Comparison of ENCODE assay signal across 10 mouse cellular contexts in genomic region chr1:58956229-58956628, GRCm38 (mm10). TPM values are rescaled to one million over a fixed set of nuclear protein-coding genes. Genes with fewer than 3 reads are reported as not detected.
A peak's percentile ranks its signal among the peaks of the same experiment; 100 is the strongest.
DNase-seq lines count a peak whose midpoint lies in the region; ATAC-seq and TF ChIP-seq lines count a peak whose summit lies in the region.
"Had no signal": no experiment of that assay in that cellular context is flagged by ENCODE, and none has a peak within 500 bp of the region (broad histone marks: within the 10 kb centered on the region; RNA-seq: fewer than 3 reads in every experiment).

No protein-coding gene starts in this region.

- DNase-seq in heart, adult 11 months, result peak; percentile 94
- DNase-seq in heart, postnatal 4 days, result no peak
- peak; percentile 58 for DNase-seq in lung, embryonic 14.5 days
- DNase-seq in thymus, adult 2 months, result peak; percentile 74
- DNase-seq in urinary bladder, postnatal 10 days (ENCODE audit: low spot score), result no peak
- no peak for DNase-seq in urinary bladder, postnatal 4 days (ENCODE audit: low spot score in 2 of 2)
- DNase-seq in midbrain, embryonic 10.5 days (ENCODE audit: low spot score), result no peak

- H3K27me3 ChIP-seq in heart, embryonic 16.5 days (ENCODE audit: control insufficient read depth, insufficient read depth, low read length), result no peaks in the 10 kb centered on the region
- H3K27me3 ChIP-seq in lung, embryonic 14.5 days (ENCODE audit: insufficient read depth, low read length), result no peaks in the 10 kb centered on the region
- H3K27me3 ChIP-seq in thymus, adult 2 months (ENCODE audit: control insufficient read depth, insufficient read depth, low read length), result no peaks in the 10 kb centered on the region
- H3K27me3 ChIP-seq in midbrain, embryonic 10.5 days (ENCODE audit: low read depth, poor library complexity, severe bottlenecking), result no peaks in the 10 kb centered on the region
- H3K27me3 ChIP-seq: CH12.LX; neural tube, embryonic 13.5 days had no signal

- 0 out of 2 replicates have a peak, but pooled peaks have one; percentile 21 for ATAC-seq in heart, embryonic 16.5 days (replicated peaks; ENCODE audit: extremely low read depth, insufficient read depth, low FRiP score)
- ATAC-seq in lung, embryonic 14.5 days (ENCODE audit: insufficient read depth), result no peak

- H3K9ac ChIP-seq in heart, embryonic 16.5 days (ENCODE audit: low read length), result no peak overlapping the region
- no peak overlapping the region for H3K9ac ChIP-seq in lung, embryonic 14.5 days
- H3K9ac ChIP-seq: neural tube, embryonic 13.5 days had no signal

- no peaks in the 10 kb centered on the region for H3K36me3 ChIP-seq in heart, embryonic 16.5 days (ENCODE audit: control insufficient read depth, insufficient read depth)
- H3K36me3 ChIP-seq in lung, embryonic 14.5 days (ENCODE audit: insufficient read depth), result 0 out of 2 replicates have a peak, but pooled peaks cover 3% of the 10 kb centered on the region
- no peaks in the 10 kb centered on the region for H3K36me3 ChIP-seq in thymus, adult 2 months (ENCODE audit: control insufficient read depth, insufficient read depth, low read length)
- no peaks in the 10 kb centered on the region for H3K36me3 ChIP-seq in midbrain, embryonic 10.5 days
- H3K36me3 ChIP-seq: neural tube, embryonic 13.5 days had no signal

- H3K4me3 ChIP-seq in heart, embryonic 16.5 days (ENCODE audit: low read length), result no peak overlapping the region
- no peak overlapping the region for H3K4me3 ChIP-seq in lung, embryonic 14.5 days (ENCODE audit: low read depth, low read length)
- H3K4me3 ChIP-seq in thymus, adult 2 months (ENCODE audit: control insufficient read depth, insufficient read depth, low read length), result no peak overlapping the region
- no peak overlapping the region for H3K4me3 ChIP-seq in midbrain, embryonic 10.5 days
- H3K4me3 ChIP-seq: neural tube, embryonic 13.5 days had no signal

- WGBS in heart, embryonic 16.5 days, result 57% methylated on average over 9 of the region's 9 CpGs
- WGBS in lung, embryonic 14.5 days, result 65% methylated on average over 9 of the region's 9 CpGs
- 6% methylated on average over 9 of the region's 9 CpGs for WGBS in thymus, adult 2 months
- WGBS in midbrain, embryonic 10.5 days, result 86% methylated on average over 9 of the region's 9 CpGs

- no peak overlapping the region for H3K4me2 ChIP-seq in heart, embryonic 16.5 days (ENCODE audit: low read depth, low read length)
- H3K4me2 ChIP-seq in lung, embryonic 14.5 days, result no peak overlapping the region
- H3K4me2 ChIP-seq: neural tube, embryonic 13.5 days had no signal

- no peak for TF ChIP-seq POLR2A in thymus, adult 2 months (IDR thresholded peaks at IDR 0.05; ENCODE audit: control insufficient read depth, extremely low read depth, insufficient read depth, low read length, poor library complexity)

- no peak overlapping the region for H3K27ac ChIP-seq in heart, embryonic 16.5 days (ENCODE audit: low read length)
- H3K27ac ChIP-seq in lung, embryonic 14.5 days (ENCODE audit: low read depth), result no peak overlapping the region
- H3K27ac ChIP-seq in thymus, adult 2 months (ENCODE audit: control insufficient read depth, insufficient read depth, low read length), result peak overlapping the region; percentile 6
- no peak overlapping the region for H3K27ac ChIP-seq in midbrain, embryonic 10.5 days (replicated peaks)
- H3K27ac ChIP-seq: neural tube, embryonic 13.5 days had no signal

- H3K4me1 ChIP-seq in heart, embryonic 16.5 days (ENCODE audit: control insufficient read depth, insufficient read depth, low read length), result peaks cover 71% of the 10 kb centered on the region
- peaks cover 6% of the 10 kb centered on the region; the same call in 1 of the 2 replicates for H3K4me1 ChIP-seq in lung, embryonic 14.5 days (ENCODE audit: insufficient read depth)
- peaks cover 18% of the 10 kb centered on the region for H3K4me1 ChIP-seq in thymus, adult 2 months (replicated peaks; ENCODE audit: control insufficient read depth, insufficient read depth, low read length)
- peaks cover 39% of the 10 kb centered on the region for H3K4me1 ChIP-seq in midbrain, embryonic 10.5 days

- no peaks in the 10 kb centered on the region for H3K9me3 ChIP-seq in heart, embryonic 16.5 days (replicated peaks; ENCODE audit: control insufficient read depth, low read length)
- H3K9me3 ChIP-seq in lung, embryonic 14.5 days (ENCODE audit: low read depth, low read length), result no peaks in the 10 kb centered on the region
- H3K9me3 ChIP-seq in midbrain, embryonic 10.5 days (replicated peaks), result no peaks in the 10 kb centered on the region
- H3K9me3 ChIP-seq: neural tube, embryonic 13.5 days had no signal

- no peak for TF ChIP-seq CTCF in lung, embryonic 14.5 days (IDR thresholded peaks at IDR 0.05; ENCODE audit: low read depth)
- TF ChIP-seq CTCF in thymus, adult 2 months (IDR thresholded peaks at IDR 0.05; ENCODE audit: borderline replicate concordance, control insufficient read depth, extremely low read depth, insufficient read depth, low read length, poor library complexity), result no peak

RNA-seq across cellular contexts. Expression of gene Trak2, which starts 17.0 kb away (rescaled TPM):
- total RNA-seq in heart, postnatal 4 days (2021), result 100 to 1,000 TPM; 149 to 154 TPM
- polyA plus RNA-seq in heart, embryonic 16.5 days (2015; fragmentation: Nextera tagmentation; extraction: Ambion mirVana), result 29.5 and 37.2 TPM in 2 replicates
- polyA plus RNA-seq in lung, embryonic 14.5 days (2014; fragmentation: Nextera tagmentation; extraction: Ambion mirVana), result 15.4 and 16.6 TPM in 2 replicates
- 46.6 and 52.0 TPM in 2 replicates for polyA plus RNA-seq in thymus, adult 2 months (2012; rRNA removed)
- polyA plus RNA-seq in midbrain, embryonic 10.5 days (2016; fragmentation: Nextera tagmentation; extraction: Ambion mirVana), result 8.9 and 11.3 TPM in 2 replicates

RNA-seq across cellular contexts. Expression of gene Stradb, which starts 17.1 kb away (rescaled TPM):
- 10 to 100 TPM; 28.4 to 31.7 TPM for total RNA-seq in heart, postnatal 4 days (2021)
- polyA plus RNA-seq in heart, embryonic 16.5 days (2015; fragmentation: Nextera tagmentation; extraction: Ambion mirVana), result 25.9 and 26.1 TPM in 2 replicates
- polyA plus RNA-seq in lung, embryonic 14.5 days (2014; fragmentation: Nextera tagmentation; extraction: Ambion mirVana), result 23.7 and 25.9 TPM in 2 replicates
- polyA plus RNA-seq in thymus, adult 2 months (2012; rRNA removed), result 15.5 and 15.6 TPM in 2 replicates
- polyA plus RNA-seq in midbrain, embryonic 10.5 days (2016; fragmentation: Nextera tagmentation; extraction: Ambion mirVana), result 26.8 and 33.9 TPM in 2 replicates

Comparison
In these comparisons a context has a peak if more than half of its experiments do, and no peak if none do; other contexts are left out.
1. DNase-seq: peak in heart, adult 11 months (single experiment), lung, embryonic 14.5 days (single experiment) and thymus, adult 2 months (single experiment); none in heart, postnatal 4 days (single experiment), urinary bladder, postnatal 10 days (single experiment), urinary bladder, postnatal 4 days (0 of 2) and midbrain, embryonic 10.5 days (single experiment).